Mouse (Mus musculus) erythroblast, adult 5-6 weeks (primary cell): Measurements from ENCODE around the gene Sco2. TPM values are rescaled to one million over a fixed set of nuclear protein-coding genes. Genes with fewer than 3 reads are reported as not detected.
A peak's percentile ranks its signal among the peaks of the same experiment; 100 is the strongest.

Source experiments
- ATAC-seq: replicated peaks from 2 replicates; pipeline ENCODE4 v1.8.0; 2016; ENCODE audit warnings: moderate number of reproducible peaks, mild to moderate bottlenecking, moderate TSS enrichment, inconsistent platforms; ENCODE audit not compliant: poor library complexity, low FRiP score, severe bottlenecking
- total RNA-seq, 2 experiments: library from RNA; stranded (forward) in 1 of 2; stranded (reverse) in 1 of 2; fragments of 150-400 nt in 1 of 2; fragments of 200-764, 138-1000 nt in 1 of 2; gene quantifications; 2 replicates each; pipeline versions ENCODE4 v1.2.3 to v1.2.4; 2015 to 2017; ENCODE audit warnings: low replicate concordance in 2 of 2

Sco2 gene
- total RNA-seq, 2 experiments from 2014 or later = 0.68 to 5.2 TPM

DNA sequence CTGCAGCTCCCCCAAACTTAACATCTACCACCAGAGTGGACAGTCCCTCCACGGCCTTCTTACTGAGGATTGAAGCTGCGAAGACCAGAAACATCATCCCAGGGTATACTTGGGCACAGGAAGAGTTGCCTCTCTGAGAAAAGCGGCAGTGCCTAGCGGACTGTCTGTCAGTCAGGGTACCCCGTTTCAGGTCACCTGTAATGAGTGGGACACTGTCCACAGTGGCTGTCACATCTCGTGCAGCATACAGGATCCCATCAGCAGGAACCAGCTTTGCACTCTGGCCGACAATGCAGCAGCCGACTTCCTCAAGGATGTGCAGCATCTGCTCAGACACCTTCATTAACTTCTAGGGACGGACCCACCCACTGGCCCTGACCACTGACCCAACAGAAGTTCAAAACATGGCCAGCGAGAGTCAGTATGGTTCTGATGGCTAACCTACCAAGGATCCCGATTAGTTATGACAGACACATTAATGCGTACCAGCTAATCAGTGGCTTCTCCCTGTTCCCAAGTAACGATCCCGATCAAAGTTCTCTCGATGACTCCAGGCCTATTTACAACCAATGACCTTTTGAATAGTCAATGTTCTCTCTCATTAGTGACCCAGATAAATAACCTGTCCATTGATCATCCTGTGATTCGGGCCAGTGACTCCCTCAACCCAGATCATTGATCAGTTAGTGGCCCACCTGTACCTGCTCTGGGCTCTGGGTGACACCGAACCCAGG is 1.3 kb upstream of the Sco2 start:
- no peak for ATAC-seq

DNA sequence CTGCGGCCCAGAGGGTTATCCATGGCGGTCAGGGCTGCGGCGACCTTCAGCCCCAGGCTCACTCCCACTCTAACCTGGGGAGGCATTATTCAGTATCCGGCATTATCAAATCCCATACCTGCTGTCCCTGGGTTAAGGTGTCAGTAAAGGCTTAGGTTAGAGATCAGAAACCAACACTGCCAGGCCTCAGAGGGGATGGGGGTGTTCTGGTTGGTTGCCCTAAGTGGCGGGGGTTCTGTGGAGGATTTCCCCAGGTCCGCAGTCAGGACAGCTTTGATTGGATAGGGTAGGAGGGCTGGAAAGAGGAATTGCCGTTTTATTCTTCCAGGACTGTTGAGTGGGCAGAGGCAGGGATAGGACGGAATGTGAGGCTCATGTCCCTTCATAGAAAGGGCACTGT is 694 bp upstream of the Sco2 start:
- ATAC-seq = no peak

DNA sequence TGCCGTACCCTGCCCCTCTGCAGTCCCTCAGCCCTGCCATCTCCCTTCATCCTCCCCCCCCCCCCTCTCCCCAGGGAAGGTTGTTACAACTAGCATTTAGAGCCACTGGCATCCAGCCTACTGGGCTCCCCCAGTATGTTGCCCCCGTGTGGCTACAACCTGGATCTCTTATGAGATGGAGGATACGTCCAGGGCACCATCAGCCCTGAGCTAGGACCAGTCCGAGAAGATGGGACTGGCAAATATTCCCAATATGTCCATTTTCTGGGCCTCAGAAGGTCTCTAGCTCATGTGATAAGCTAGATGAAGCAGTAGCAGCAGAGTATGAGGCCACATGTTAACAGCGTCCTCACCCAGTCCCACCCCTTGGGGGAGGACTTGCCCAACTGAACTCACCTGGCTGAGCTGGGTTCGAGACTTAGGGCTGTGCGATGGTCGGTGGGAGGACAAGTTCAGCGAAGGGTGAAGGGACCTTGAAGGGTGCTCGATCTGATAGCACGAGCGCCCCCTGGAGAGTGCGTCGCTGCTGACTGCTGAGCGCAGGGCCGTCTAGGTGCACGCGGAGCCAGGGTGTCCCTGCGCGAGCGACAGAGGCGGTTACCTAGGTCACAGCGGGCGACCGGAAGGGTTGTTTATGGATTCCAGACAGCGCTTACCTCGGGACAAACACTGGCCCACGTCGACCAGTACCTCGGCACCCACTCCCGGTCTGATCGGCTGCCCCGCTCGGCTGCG is 452 bp downstream of the Sco2 start:
- ATAC-seq = peak; percentile 84

DNA sequence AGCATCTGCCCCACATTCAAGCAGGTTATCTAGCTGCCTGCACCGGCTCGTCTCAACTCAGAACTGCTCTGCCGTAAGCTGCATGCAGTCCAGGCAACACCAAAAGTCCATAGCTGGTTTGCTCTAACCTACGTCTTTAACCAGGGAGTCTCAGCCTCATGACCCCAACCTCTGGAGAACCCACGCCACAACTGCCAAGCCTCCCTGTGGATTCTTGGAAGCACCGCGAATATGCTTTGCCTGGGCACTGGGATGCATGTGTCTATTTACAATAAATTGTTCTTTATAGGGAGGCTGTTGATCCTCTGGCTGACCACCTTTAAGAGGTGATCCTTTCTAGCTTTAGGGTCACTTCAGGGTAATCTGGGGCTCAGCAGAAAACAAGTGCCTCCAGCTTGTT is 1.1 kb downstream of the Sco2 start:
- ATAC-seq = no peak

DNA sequence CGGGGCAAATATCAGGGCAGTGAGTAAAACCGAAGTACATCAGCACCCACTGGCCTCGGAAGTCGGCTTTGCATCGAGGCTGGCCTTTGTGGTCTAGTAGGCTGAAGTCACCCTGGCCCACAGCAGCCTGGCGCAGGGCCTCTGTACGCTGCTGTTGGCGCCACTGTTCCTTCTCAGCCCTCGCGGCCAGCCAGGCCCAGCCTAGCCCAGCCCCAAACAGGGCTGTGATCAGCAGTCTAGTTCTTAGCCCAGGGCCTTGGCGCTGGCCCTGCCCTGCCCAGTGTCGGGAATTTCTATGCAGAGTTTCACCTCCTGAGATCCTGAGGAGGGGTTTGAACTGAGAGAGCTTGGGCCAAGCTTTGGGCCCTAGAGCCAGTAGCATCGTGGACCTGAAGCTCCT is 1.6 kb downstream of the Sco2 start:
- no peak for ATAC-seq

DNA sequence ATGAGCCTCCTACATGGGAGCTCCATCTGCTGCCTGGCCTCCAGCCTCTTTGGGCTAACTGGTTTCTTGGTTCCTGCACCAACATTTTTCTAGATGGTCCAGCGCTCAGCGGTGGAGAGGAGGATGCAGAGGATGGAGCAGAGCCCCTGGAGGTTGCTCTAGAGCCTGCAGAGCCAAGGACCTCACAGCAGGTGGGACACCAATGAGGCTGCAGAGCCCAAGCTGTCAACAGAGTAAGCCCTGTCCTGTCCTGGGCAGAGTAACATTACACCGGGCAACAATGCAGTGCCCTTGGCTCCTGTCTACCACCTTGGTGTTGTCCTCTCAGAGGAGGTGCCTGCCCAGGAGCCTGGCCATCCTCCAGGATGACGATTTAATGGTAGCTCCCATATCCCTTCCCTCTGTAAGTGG is 8.5 kb downstream of the Sco2 start:
- no peak for ATAC-seq

DNA sequence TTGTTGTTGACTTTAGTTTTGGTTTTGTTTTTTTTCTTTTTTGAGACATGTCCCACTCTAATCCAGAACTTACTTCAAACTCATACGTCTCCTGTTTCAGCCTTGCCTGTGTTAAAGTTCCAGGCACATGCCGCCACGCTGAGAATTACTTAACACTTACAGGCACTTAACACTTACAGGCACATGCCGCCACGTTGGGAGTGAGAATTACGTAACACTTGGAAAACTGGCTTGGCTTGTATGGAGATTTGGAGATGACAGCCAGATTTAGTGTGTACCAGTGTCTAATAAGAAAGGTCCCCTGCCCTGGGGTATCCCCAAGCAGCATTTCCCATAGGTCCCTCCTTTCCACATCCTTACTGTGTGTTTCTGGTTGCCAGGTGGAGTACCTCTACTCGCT is 10.6 kb downstream of the Sco2 start:
- ATAC-seq = no peak

DNA sequence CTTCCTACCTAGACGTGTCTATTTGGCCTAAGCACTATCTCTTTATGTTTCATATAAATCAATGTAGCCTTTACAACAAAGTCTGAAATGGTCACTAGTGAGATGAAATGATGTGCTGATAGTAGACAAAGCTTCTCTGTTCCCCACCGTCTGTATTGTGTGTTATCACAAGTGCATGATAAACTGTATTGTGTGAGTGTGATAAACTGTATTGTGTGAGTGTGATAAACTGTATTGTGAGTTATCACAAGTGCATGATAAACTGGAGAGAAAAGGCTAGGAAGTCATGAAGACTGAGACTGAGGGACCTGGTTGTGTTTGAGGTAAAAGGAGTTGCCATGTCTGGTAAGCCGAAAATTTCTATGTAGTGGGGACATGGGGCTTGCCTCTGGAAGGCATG is 14.9 kb downstream of the Sco2 start:
- no peak for ATAC-seq

DNA sequence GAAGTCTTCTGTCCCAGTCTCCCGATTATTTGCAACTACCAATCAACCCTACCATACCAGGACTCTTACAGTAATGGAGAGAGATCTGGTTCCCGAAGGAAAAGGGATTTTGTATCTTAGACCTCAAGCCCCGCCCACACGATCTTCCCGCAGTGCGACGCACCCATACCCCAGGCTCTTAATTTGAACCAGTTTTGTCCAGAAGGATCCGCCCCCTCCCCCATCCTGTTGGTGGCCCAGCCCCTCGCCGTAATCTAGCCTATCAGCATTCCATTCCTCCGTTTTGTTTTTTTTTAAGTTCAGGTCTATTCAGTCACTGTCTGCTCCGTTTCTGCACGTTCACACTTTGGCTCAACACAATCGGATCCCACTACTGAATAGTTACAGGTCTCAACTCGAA is 17.3 kb downstream of the Sco2 start:
- ATAC-seq = peak; percentile 48

DNA sequence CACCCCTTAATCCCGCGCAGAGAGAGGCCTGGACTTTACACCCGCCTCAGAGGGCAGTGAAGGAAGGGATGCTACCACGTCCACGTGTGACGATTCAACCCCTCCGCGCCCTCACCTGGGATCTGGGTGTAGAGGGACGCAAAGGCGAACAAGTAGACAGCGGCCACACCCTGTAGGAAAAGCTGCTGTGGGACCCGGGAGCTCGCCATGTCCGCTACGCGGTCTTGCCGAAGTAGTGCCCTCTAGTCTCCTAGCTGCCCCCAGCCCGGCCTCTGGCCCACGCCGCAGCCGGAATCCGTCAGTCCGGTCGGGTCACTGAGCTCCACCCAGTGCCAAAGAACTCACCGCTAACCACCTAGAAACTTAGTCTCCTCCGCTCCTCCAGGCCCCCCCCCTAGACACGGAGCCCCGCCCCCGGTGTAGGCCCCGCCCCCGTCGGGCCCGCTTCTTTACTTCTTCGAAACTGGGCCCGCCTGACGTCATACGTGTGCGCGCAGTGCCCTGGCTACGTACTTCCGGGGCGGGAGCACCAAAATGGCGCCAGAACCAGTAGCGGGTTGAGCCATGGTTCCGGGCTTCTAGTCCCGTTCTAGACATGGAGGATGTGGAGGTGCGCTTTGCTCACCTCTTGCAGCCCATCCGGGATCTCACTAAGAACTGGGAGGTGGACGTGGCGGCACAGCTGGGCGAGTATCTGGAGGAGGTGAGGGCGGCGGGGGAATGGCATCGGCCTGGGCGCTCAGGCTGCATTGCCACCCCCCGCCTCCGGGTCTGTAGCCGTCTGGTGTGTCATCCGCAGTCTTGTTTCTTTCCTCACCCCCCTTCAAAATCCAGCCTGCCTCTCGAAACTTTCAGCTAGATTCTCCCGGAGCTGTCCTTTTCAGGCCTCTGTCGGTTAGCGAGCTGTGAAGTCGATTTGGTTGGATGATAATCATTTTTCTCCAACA is 18.1 kb downstream of the Sco2 start, which contains the start of the genes Lmf2 and Ncaph2:
Gene Lmf2 (minus strand): TSS at position 419 of the 947 bp plus-strand sequence.
Gene Ncaph2 (plus strand): TSS at position 479 of the 947 bp plus-strand sequence.
- peak; percentile 77 for ATAC-seq

DNA sequence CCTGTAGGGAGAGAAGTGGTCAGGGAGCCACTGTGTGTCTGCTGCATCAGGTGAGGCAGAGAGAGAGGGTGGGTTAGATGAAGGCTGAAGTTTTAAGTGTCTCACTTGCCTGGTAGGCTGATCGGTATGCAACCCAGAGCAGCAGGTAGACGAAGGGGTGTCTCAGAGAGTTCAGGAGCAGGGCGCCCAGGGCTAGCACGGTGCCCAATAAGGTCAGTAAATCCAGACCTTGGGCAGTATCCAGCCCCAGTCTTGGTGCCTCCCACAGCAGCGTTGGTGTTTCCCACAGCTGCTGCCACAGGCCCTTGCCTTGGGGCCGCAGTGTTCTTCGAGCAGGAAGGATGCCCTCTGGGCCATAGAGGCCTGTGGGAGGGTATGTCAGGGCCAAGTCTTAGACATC is 19.2 kb downstream of the Sco2 start:
- ATAC-seq = 0 out of 2 replicates have a peak, but pooled peaks have one; percentile 0

DNA sequence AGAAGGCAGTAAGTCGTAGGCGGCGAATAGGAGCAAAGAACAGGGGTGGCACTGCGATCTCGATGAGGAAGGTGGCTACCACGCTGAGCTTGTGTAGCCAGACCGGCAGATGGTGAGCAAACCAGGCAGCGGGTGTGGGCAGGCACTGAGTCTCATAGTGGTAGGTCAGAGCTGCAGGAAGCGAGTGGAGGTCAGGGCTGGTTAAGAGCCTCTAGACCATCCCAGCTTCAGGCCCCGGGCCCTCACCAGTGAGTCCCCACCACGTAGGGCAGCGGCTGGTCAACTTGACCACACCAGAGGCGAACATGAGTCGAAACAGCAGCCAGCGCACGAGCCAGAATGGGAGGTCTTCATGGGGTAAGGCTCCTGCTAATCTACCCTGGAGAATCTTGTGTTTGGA is 19.8 kb downstream of the Sco2 start:
- ATAC-seq = no peak

DNA sequence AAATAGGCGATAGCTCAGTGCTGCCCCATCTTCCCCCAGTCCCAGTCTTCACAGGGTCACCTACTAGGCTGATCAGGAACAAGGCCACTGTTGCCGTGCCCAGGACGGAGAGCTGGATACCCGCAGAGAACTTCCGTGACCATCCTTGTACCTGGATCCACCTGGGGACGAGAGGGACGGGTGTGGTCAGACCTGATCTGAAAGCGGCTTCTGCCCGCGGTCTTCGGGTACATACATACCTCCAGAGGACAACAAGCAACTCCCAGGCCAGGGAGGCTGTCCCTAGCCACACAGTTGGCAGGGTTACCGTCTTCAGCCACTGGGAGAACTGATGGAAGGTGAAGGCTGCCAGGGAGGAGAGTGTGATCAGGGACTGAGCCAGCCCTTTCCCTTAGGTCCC is 20.9 kb downstream of the Sco2 start:
- ATAC-seq = no peak

DNA sequence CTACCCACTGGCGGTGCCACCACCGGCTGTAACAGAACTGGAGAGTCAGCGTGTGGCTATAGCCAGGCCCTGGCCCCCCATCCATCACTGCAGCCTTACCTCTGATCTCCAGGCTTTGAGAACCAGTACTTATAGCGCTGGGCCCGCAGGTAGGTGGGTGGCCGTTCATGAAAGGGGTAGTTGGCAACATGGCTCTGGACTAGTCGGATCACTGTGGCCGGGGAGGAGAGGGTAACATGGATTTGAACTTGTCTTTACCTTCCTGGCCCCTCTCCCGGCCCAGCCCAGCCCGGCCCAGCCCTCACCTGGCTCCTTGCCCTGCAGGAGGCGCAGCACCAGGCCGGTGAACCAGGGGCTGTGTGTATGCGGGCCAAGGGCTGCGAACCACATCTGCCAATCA is 21.6 kb downstream of the Sco2 start:
- ATAC-seq = no peak

DNA sequence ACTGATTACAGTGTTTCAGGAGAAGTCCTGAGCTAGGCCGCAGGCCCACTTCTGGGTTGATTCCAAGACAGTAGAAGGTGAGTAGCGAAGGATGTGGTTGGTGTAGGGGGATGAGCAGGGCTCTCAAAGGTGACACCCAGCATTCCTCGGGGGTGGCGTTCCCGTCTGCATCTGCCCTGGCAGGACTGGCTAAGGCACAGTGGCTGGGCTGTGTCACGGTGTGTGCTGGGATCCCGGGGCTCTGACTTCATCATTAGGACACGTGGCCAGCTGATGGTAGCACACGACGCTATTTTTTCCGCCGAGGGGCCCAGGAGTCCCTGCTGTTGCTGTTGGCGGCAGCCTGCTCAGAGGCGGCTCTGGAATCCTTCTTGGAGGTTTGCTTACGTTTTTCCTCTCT is 22.3 kb downstream of the Sco2 start:
- no peak for ATAC-seq

DNA sequence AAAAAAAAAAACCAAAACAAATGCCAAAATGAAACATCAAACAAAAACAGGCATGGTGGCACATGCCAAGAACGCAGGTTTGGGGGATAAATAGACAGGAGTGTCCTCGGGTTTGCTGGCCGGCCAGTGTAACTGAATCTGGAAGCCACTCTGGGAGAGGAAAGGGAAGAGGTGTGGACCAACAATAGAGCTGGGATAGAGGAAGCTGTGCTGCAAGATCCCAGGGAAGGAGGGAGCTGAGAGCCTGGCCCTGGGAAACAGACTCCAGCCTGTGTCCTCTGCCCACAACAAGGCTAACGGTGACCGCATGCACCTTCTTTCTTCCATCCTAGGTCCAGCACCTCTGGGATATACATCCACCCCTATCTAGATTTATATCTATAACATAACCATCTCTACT is 23.2 kb downstream of the Sco2 start:
- ATAC-seq = no peak

DNA sequence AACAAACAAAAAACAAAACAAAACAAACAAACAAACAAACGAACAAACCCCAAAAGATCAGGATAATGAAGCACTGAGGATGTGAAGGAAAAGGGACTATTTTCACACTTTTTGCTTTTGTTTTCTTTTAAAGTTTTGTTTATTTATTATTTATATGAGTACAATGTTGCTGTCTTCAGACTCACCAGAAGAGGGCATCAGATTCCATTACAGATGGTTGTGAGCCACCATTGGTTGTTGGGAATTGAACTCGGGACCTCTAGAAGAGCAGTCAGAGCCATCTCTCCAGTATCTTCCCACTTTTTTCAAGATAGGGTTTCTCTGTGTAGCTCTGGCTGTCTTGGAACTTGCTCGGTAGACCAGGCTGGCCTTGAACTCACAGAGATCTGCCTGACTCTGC is 30.3 kb downstream of the Sco2 start:
- no peak for ATAC-seq

DNA sequence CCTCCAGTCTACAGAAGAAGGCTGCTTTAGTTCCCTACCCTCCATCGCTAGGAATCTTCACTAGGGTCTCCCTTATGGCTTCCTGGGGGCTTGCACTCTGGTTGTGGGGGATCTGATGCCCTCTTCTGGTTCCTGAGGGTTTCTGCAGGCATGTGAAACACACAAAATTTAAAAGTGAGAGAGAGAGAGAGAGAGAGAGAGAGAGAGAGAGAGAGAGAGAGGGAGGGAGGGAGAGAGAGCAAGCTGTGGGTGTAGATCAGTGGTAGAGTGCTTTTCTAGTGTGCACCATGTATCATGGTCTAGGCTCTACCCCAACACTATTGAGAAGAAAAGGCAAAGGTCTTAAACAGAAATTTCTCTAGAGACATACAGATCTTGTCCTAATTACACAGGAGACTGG is 32.0 kb downstream of the Sco2 start:
- ATAC-seq = no peak

DNA sequence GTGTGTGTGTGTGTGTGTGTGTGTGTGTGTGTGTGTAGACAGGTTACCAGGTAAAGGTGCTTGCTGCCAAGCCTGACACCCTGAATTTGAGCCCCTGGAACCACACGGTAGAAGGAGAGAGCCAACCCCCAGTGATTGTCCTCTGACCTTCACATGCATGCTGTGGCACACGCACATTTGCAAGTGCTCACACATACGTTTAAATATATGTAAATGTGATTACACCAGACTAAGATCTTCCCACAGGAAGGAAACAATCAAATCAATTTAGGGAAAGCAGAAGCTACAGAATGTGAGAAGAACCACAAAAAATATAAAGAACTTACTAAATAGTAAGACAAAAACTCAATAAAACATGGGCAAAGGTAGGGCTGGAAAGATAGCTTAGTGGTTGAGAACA is 33.5 kb downstream of the Sco2 start:
- no peak for ATAC-seq

DNA sequence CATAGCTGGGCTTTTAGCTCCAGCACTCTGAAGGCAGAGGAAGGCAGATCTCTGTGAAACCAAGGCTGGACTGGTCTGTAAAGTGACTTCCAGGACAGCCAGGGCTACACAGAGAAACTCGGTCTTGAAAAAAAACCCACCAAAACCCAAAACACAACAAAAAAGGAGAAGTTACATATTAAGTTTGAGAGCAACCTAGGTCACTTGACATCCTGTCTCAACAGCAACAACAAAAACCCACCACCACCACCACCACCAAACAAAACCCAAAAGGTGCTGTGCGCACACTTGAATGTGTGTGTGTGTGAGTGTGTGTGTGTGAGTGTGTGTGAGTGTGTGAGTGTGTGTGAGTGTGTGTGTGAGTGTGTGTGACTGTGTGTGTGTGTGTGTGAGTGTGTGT is 34.0 kb downstream of the Sco2 start:
- ATAC-seq = no peak
